Mouse (Mus musculus): ENCODE results near the gene Cuedc1.

DNA sequence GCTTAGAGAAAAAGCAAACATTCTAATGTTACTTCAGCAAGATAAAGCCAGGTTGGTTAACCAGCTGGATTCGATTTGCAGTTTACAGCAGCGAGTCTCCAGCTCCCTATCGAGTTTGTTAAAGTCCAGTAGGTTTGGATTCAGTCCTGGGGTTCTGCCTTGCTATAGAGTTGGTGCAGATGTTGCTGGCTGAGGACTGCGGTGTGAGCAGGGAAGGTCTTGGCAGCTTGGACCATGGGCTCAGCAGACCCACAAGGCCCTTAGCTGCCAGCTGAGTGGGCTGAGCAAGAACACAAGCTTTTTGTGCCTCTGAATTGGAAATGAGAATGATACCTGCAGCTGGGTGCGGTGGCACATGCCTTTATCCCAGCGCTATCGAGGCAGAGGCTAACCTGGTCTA is 37.4 kb downstream of the Cuedc1 start:
- TF ChIP-seq CTCF (conservative IDR thresholded peaks at IDR 0.05; ENCODE audit: insufficient read depth, insufficient read length, low read depth, low read length) (no peak), POLR2A (IDR thresholded peaks at IDR 0.05; ENCODE audit: low read depth, low read length) (no peak)

Data from kidney, adult 2 months (tissue).